Mouse (Mus musculus): ENCODE measurements around the gene Psenen.

Psenen gene

GRCm38 (mm10) chr7:30588676-30589434, 25.4 kb upstream of the Psenen start, which contains the start of gene Kmt2b:
TSS of gene Kmt2b (minus strand) at chr7:30588726.
- in situ Hi-C loops (cut with MboI, MseI) = no loop called here

- in situ Hi-C loops (cut with MboI, MseI) = no loop called here
Measured at GRCm38 (mm10) chr7:30587842-30588667, 24.6 kb upstream of the Psenen start.

- in situ Hi-C loops (cut with MboI, MseI) = no loop called here
Measured at GRCm38 (mm10) chr7:30586455-30587020, 23.1 kb upstream of the Psenen start.

- in situ Hi-C loops (cut with MboI, MseI) = no loop called here
Measured at GRCm38 (mm10) chr7:30585170-30585569, 21.7 kb upstream of the Psenen start.

GRCm38 (mm10) chr7:30584339-30584738, 20.9 kb upstream of the Psenen start:
- in situ Hi-C loops (cut with MboI, MseI) = no loop called here

- in situ Hi-C loops (cut with MboI, MseI) = no loop called here
Measured at GRCm38 (mm10) chr7:30581547-30581946, 18.1 kb upstream of the Psenen start.

GRCm38 (mm10) chr7:30579950-30580349, 16.5 kb upstream of the Psenen start:
- in situ Hi-C loops (cut with MboI, MseI) = no loop called here

- in situ Hi-C loops (cut with MboI, MseI) = loop anchor here in 1 of 2 experiments (5.0 kb wide), 1 partner anchor 44 kb away; no protein-coding TSS in a partner anchor
Measured at GRCm38 (mm10) chr7:30572969-30573368, 9.5 kb upstream of the Psenen start.

- in situ Hi-C loops (cut with MboI, MseI) = loop anchor here in 1 of 2 experiments (5.0 kb wide), 1 partner anchor 45 kb away; no protein-coding TSS in a partner anchor
Measured at GRCm38 (mm10) chr7:30572389-30572788, 9.0 kb upstream of the Psenen start.

- in situ Hi-C loops (cut with MboI, MseI) = no loop called here
Measured at GRCm38 (mm10) chr7:30567555-30567954, 4.1 kb upstream of the Psenen start.

GRCm38 (mm10) chr7:30566033-30566432, 2.6 kb upstream of the Psenen start:
- in situ Hi-C loops (cut with MboI, MseI) = no loop called here

GRCm38 (mm10) chr7:30564970-30565571, 1.6 kb upstream of the Psenen start, which contains the start of gene Igflr1:
TSS of gene Igflr1 (plus strand) at chr7:30565427.
- in situ Hi-C loops (cut with MboI, MseI) = no loop called here

GRCm38 (mm10) chr7:30563906-30564280, 466 bp upstream of the Psenen start:
- in situ Hi-C loops (cut with MboI, MseI) = no loop called here

GRCm38 (mm10) chr7:30562526-30563116, 806 bp downstream of the Psenen start:
- in situ Hi-C loops (cut with MboI, MseI) = no loop called here

GRCm38 (mm10) chr7:30560296-30560695, 3.1 kb downstream of the Psenen start:
- in situ Hi-C loops (cut with MboI, MseI) = no loop called here

- in situ Hi-C loops (cut with MboI, MseI) = loop anchor here in 1 of 2 experiments (10.0 kb wide), 1 partner anchor 465 kb away; the partner anchor contains the start of genes Gm26920, Zfp260 and Zfp566
Measured at GRCm38 (mm10) chr7:30559443-30559954, 3.9 kb downstream of the Psenen start, which contains the start of gene Lin37. TSS of gene Lin37 (minus strand) at chr7:30559838.

- in situ Hi-C loops (cut with MboI, MseI) = loop anchor here in 1 of 2 experiments (10.0 kb wide), 1 partner anchor 464 kb away; the partner anchor contains the start of genes Gm26920, Zfp260 and Zfp566
Measured at GRCm38 (mm10) chr7:30558656-30559442, 4.6 kb downstream of the Psenen start.

- in situ Hi-C loops (cut with MboI, MseI) = loop anchor here in 1 of 2 experiments (10.0 kb wide), 1 partner anchor 463 kb away; the partner anchor contains the start of genes Gm26920, Zfp260 and Zfp566
Measured at GRCm38 (mm10) chr7:30557901-30558514, 5.4 kb downstream of the Psenen start.

GRCm38 (mm10) chr7:30556894-30557536, 6.4 kb downstream of the Psenen start:
- in situ Hi-C loops (cut with MboI, MseI) = loop anchor here in 1 of 2 experiments (10.0 kb wide), 1 partner anchor 462 kb away; the partner anchor contains the start of genes Gm26920, Zfp260 and Zfp566

All from T-helper 17 cell (primary cell).